Mouse (Mus musculus) ES-E14 (cell line): Measurements from ENCODE around the gene Pitpnm2. TPM values are rescaled to one million over a fixed set of nuclear protein-coding genes. Genes with fewer than 3 reads are reported as not detected.

ENCODE experiments used
- DNase-seq: peaks from one replicate; pipeline ENCODE4 v3.0.0-alpha.2; 2013; ENCODE audit warnings: low read depth, low spot score
- H3K27ac ChIP-seq: 2 replicates; pipeline ENCODE4 v1.5.1; 2012; ENCODE audit warnings: low read depth, mild to moderate bottlenecking, low read length, moderate library complexity, mixed read lengths; ENCODE audit not compliant: poor library complexity, insufficient read depth, severe bottlenecking
- H3K36me3 ChIP-seq: 2 replicates; pipeline ENCODE4 v1.6.1; 2012; ENCODE audit warnings: mild to moderate bottlenecking, low read length, moderate library complexity, mixed read lengths; ENCODE audit not compliant: control insufficient read depth, poor library complexity, insufficient read depth, severe bottlenecking
- H3K4me1 ChIP-seq, 2 experiments: fragments of 150-350 bp in 1 of 2; sonication (generic) in 1 of 2; 2 replicates each; pipeline ENCODE4 v1.6.1; 2012; ENCODE audit warnings: low read length in 2 of 2, mild to moderate bottlenecking in 1 of 2, mixed read lengths in 1 of 2; ENCODE audit not compliant: control insufficient read depth in 2 of 2, insufficient read depth in 2 of 2, poor library complexity in 1 of 2
- H3K4me3 ChIP-seq, 2 experiments: fragments of 150-350 bp in 1 of 2; sonication (generic) in 1 of 2; 2 replicates each; pipeline ENCODE4 v1.5.1; 2012; ENCODE audit warnings: low read length in 2 of 2, low read depth in 1 of 2, mild to moderate bottlenecking in 1 of 2, mixed read lengths in 1 of 2; ENCODE audit not compliant: insufficient read depth in 1 of 2, poor library complexity in 1 of 2, severe bottlenecking in 1 of 2
- H3K9ac ChIP-seq: 2 replicates; pipeline ENCODE4 v1.6.1; 2012; ENCODE audit warnings: low read depth, mild to moderate bottlenecking, low read length, mixed read lengths; ENCODE audit not compliant: poor library complexity, insufficient read depth, severe bottlenecking
- H3K9me3 ChIP-seq: fragments of 150-350 bp; sonication (generic); 2 replicates; pipeline ENCODE4 v1.6.1; 2012; ENCODE audit warnings: low read depth, mild to moderate bottlenecking, low read length; ENCODE audit not compliant: control insufficient read depth, insufficient read depth
- CHD2 ChIP-seq: IDR thresholded peaks from 2 replicates; pipeline ENCODE4 v1.6.1; 2014; ENCODE audit warnings: mild to moderate bottlenecking, low read depth, low read length, inconsistent platforms
- HCFC1 ChIP-seq: IDR thresholded peaks from 2 replicates; pipeline ENCODE4 v1.6.1; 2012; ENCODE audit warnings: low read length, inconsistent platforms, borderline replicate concordance; ENCODE audit not compliant: insufficient read depth
- MAFK ChIP-seq: IDR thresholded peaks from 2 replicates; pipeline ENCODE4 v1.6.1; 2014; ENCODE audit warnings: mild to moderate bottlenecking, low read depth, low read length, inconsistent platforms; ENCODE audit not compliant: insufficient read depth
- ZC3H11A ChIP-seq: IDR thresholded peaks from 2 replicates; pipeline ENCODE4 v1.6.1; 2012; ENCODE audit warnings: low read depth, mild to moderate bottlenecking, inconsistent platforms, low read length, borderline replicate concordance
- ZNF384 ChIP-seq: IDR thresholded peaks from 2 replicates; pipeline ENCODE4 v1.6.1; 2012; ENCODE audit warnings: low read depth, low read length, inconsistent platforms
- in situ Hi-C, 2 experiments: fragments of 600-800 bp; cut with MboI; formaldehyde crosslinking; loops; one replicate each; pipeline ENCODE4 v1.15.1; 2025; ENCODE audit warnings: low sequenced_read_pairs in 2 of 2, inconsistent platforms in 1 of 2; ENCODE audit not compliant: unreplicated experiment in 2 of 2
- total RNA-seq: library from RNA; depleted of rRNA; stranded (reverse); fragments of 300-350 nt; gene quantifications from 2 replicates; pipeline ENCODE4 v1.2.3, GENCODE M21; 2012

Pitpnm2 gene
- total RNA-seq, 1 experiment, result 6.6 TPM

DNA sequence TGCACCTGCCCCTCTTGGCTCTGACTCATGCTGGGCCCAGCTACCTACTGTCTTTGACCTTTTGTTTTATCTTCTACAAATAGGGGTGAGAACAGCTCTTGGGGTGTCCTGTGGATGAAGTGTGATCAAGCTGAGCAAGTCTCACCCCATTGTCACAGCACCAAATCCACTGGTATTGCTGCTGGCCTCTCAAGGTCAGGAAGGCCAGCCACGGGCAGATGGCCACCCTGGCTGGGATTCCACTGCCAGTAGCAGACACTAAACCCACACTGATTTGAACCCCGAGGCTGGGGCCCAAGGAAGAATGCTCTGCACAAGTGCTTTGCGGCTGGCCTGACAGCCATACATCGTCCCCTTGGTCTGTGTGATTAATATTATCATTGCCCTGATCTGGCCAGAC is 91.3 kb downstream of the Pitpnm2 start:
- in situ Hi-C loops, result no loop called here
- DNase-seq, result no peak
- Histone ChIP-seq H3K4me3 (no peak overlapping the region), H3K9ac (no peak overlapping the region), H3K9me3 (no peaks in the 10 kb centered on the region), H3K36me3 (no peaks in the 10 kb centered on the region), H3K4me1 (no peaks in the 10 kb centered on the region; a peak in 1 of 4 replicates), H3K27ac (no peak overlapping the region)
- TF ChIP-seq HCFC1 (no peak), MAFK (no peak), CHD2 (no peak), ZNF384 (no peak), ZC3H11A (no peak)

DNA sequence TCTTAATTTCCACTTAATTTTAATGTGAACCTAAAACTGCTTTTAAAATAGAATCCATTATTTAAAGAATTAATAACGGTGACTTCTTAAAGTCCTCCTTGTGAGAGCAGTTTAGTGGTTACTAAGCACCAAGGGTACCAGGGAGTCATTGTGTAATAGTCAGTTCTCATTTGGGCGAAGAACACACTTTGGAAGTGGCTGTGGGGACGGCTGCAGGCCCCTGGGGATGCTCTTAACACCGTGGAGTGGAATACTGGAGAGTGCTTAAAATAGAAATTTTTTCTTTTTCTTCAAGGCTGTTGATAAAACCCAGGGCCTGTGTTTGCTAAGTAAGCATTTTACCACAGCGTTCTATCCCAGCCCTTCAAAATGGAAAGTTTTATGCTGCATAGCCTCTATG is 93.6 kb downstream of the Pitpnm2 start:
- in situ Hi-C loops, result no loop called here
- H3K4me3 ChIP-seq, result no peak overlapping the region

DNA sequence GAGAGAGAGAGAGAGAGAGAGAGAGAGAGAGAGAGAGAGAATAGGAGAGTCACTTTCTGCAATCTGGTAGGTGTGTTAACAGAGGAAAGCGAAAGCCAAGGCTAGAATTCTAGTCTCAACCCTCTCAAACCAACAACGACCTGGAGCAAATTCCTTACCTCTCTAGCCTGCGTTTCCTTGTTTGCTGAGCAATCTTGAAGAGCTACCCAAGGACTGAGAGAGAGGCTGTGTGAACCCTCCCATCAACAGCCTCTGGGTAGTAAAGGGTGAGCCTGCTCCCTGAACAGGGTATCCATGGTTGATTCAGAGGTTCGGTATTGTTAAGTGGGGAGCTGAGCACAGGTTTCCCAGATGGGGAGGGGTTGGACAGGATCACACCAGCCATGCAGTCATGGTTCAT is 96.8 kb downstream of the Pitpnm2 start:
- Histone ChIP-seq H3K36me3 (no peaks in the 10 kb centered on the region), H3K9ac (no peak overlapping the region), H3K4me3 (no peak overlapping the region), H3K9me3 (no peaks in the 10 kb centered on the region), H3K27ac (no peak overlapping the region), H3K4me1 (0 out of 4 replicates have a peak, but pooled peaks cover 0 to 2% of the 10 kb centered on the region in 2 experiments)
- TF ChIP-seq CHD2, result no peak
- TF ChIP-seq ZC3H11A, result no peak
- TF ChIP-seq HCFC1, result no peak
- TF ChIP-seq MAFK, result no peak
- no peak for TF ChIP-seq ZNF384
- in situ Hi-C loops, result no loop called here
- no peak for DNase-seq

More for the DNA sequence above, 93.6 kb downstream of the Pitpnm2 start:
- TF ChIP-seq ZC3H11A, result no peak
- TF ChIP-seq ZNF384, result no peak
- TF ChIP-seq HCFC1, result no peak
- no peak for TF ChIP-seq MAFK
- TF ChIP-seq CHD2, result no peak
- DNase-seq, result no peak
- H3K9ac ChIP-seq, result no peak overlapping the region
- H3K36me3 ChIP-seq, result no peaks in the 10 kb centered on the region
- no peaks in the 10 kb centered on the region for H3K4me1 ChIP-seq
- no peak overlapping the region for H3K27ac ChIP-seq
- H3K9me3 ChIP-seq, result no peaks in the 10 kb centered on the region

DNA sequence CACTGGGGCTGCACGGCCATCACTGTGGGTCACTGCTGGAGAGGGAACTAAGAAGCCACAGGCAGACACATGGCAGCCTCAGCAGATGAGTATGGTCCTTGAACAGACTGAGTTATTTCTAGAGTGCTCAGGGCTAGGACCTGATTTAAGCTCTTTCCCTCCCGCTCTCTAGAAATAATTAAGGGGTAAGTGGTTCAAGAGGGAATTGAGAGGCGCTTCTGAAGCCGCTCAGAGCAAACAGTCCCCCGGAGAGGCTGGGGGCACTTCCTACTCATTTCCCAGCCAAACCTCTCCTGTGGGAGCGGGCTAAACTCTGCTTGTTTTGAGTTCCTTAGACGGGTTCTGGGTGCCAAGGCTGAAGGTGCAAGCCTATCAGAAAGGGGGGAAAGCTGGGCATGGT is 98.7 kb downstream of the Pitpnm2 start:
- DNase-seq, result no peak
- no peaks in the 10 kb centered on the region for H3K36me3 ChIP-seq
- in situ Hi-C loops, result no loop called here

DNA sequence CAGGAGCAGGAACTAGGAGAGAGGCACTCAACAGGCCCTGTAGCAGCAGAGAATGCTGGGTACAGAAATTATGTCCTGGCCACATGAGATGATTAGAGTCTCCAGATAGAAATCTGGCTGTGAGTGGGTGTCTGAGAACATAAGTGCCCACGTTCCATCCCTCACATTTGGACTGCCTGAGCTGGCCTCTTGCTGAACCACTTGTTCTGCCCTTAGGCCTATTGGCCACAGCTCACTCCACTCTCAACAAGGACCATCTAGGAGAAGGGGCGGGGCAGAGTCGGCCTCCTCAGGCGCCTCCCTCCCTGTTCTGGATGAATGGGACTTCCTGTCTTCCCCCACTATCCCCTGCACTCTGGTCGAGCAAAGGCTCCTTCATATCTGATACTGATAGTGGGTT is 100.5 kb downstream of the Pitpnm2 start:
- no peak overlapping the region for H3K9ac ChIP-seq
- DNase-seq, result no peak
- TF ChIP-seq CHD2 (no peak), HCFC1 (no peak), ZNF384 (no peak), MAFK (no peak), ZC3H11A (no peak)
- in situ Hi-C loops, result no loop called here
- 0 out of 4 replicates have a peak, but pooled peaks cover 0 to 2% of the 10 kb centered on the region in 2 experiments for H3K4me1 ChIP-seq
- no peaks in the 10 kb centered on the region for H3K9me3 ChIP-seq
- H3K27ac ChIP-seq, result no peak overlapping the region
- no peak overlapping the region for H3K4me3 ChIP-seq
- H3K36me3 ChIP-seq, result no peaks in the 10 kb centered on the region

More for the DNA sequence above, 98.7 kb downstream of the Pitpnm2 start:
- TF ChIP-seq ZNF384 (no peak), MAFK (no peak), HCFC1 (no peak), CHD2 (no peak)
- Histone ChIP-seq H3K9me3 (no peaks in the 10 kb centered on the region), H3K27ac (no peak overlapping the region), H3K4me3 (no peak overlapping the region), H3K4me1 (0 out of 4 replicates have a peak, but pooled peaks cover 0 to 2% of the 10 kb centered on the region in 2 experiments), H3K9ac (no peak overlapping the region)
